26 mouse cellular contexts compared by ENCODE assay signal in the genomic region with DNA sequence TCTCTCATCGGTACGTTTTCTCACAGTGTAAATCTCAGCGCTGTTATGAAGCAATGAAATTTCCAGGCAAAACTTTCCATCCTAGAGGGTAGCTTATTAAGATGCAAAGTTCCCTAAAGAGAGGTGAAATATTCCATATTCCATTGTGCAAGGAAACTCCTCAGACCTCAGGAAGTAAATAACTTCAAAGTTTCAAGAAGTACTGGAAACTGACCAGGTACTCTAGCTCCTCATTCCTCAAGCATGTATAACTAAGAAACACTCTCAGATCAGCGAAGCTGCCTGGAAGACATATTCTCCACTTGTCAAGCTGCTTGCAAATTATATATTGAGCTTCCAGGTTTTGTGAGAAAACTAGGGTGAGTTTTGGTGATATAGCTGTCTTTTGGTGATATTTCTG.
DNase-seq lines count a peak whose midpoint lies in the region; ATAC-seq and TF ChIP-seq lines count a peak whose summit lies in the region.
"Had no signal": no experiment of that assay in that cellular context is flagged by ENCODE, and none has a peak within 500 bp of the region (broad histone marks: within the 10 kb centered on the region; RNA-seq: fewer than 3 reads in every experiment).

No protein-coding gene starts in this region.

- no peaks in the 10 kb centered on the region for H3K36me3 ChIP-seq in lung, embryonic 16.5 days (ENCODE audit: control insufficient read depth, insufficient read depth, low read length)
- H3K36me3 ChIP-seq: embryonic facial prominence, embryonic 13.5 days; embryonic facial prominence, embryonic 15.5 days; forebrain, embryonic 10.5 days; forebrain, embryonic 12.5 days had no signal

- H3K4me1 ChIP-seq in lung, embryonic 16.5 days (replicated peaks; ENCODE audit: control insufficient read depth, insufficient read depth, low read length), result no peaks in the 10 kb centered on the region
- H3K4me1 ChIP-seq in lung, adult 2 months (ENCODE audit: control insufficient read depth, insufficient read depth, low read length), result no peaks in the 10 kb centered on the region
- H3K4me1 ChIP-seq: embryonic facial prominence, embryonic 15.5 days; forebrain, embryonic 10.5 days; forebrain, embryonic 12.5 days had no signal

- H3K27me3 ChIP-seq in lung, embryonic 16.5 days (ENCODE audit: control insufficient read depth, insufficient read depth, low read depth, low read length), result no peaks in the 10 kb centered on the region
- H3K27me3 ChIP-seq: CH12.LX; embryonic facial prominence, embryonic 15.5 days; forebrain, embryonic 12.5 days had no signal

- H3K9ac ChIP-seq in lung, embryonic 16.5 days (ENCODE audit: low read length), result no peak overlapping the region
- H3K9ac ChIP-seq: embryonic facial prominence, embryonic 13.5 days; embryonic facial prominence, embryonic 15.5 days; forebrain, embryonic 12.5 days had no signal

- TF ChIP-seq POLR2A in lung, adult 2 months (IDR thresholded peaks at IDR 0.05; ENCODE audit: borderline replicate concordance, extremely low read depth, low read depth, low read length), result no peak

- no peaks in the 10 kb centered on the region for H3K9me3 ChIP-seq in lung, embryonic 16.5 days (ENCODE audit: control insufficient read depth, low read length)
- H3K9me3 ChIP-seq: embryonic facial prominence, embryonic 13.5 days; embryonic facial prominence, embryonic 15.5 days; forebrain, embryonic 10.5 days; forebrain, embryonic 12.5 days; G1E had no signal

- TF ChIP-seq CTCF in lung, adult 2 months (IDR thresholded peaks at IDR 0.05; ENCODE audit: insufficient read depth, low read length), result no peak

- WGBS in lung, embryonic 16.5 days, result 66% methylated on average over 4 of the region's 4 CpGs
- 63% methylated on average over 4 of the region's 4 CpGs for WGBS in lung, adult 2 months

- H3K4me3 ChIP-seq in lung, embryonic 16.5 days (ENCODE audit: low read length), result no peak overlapping the region
- H3K4me3 ChIP-seq in lung, adult 2 months (replicated peaks; ENCODE audit: extremely low read depth, low read depth, low read length), result no peak overlapping the region
- H3K4me3 ChIP-seq: embryonic facial prominence, embryonic 13.5 days; embryonic facial prominence, embryonic 15.5 days; erythroblast, embryonic 14.5 days; forebrain, embryonic 10.5 days; forebrain, embryonic 12.5 days had no signal

- no peak for DNase-seq in lung, postnatal 4 days
- DNase-seq in lung, postnatal 10 days, result peak; percentile 18
- no peak for DNase-seq in lung, adult 2 months
- no peak for DNase-seq in Muller cell, postnatal 12 days (ENCODE audit: inconsistent ontology term)
- DNase-seq: adrenal gland, adult 2 months; adrenal gland, postnatal 10 days; adrenal gland, postnatal 25 days; B cell, adult 2 months; cerebellum, adult 11 months; cerebellum, adult 18-20 months; cerebellum, adult 8-10 months; cerebellum, adult 9-11 months; cerebellum, postnatal 14 days; cerebellum, postnatal 36 days; embryo, embryonic 11 days had no signal

- H3K27ac ChIP-seq in lung, embryonic 16.5 days (ENCODE audit: low read length), result no peak overlapping the region
- H3K27ac ChIP-seq: embryonic facial prominence, embryonic 13.5 days; embryonic facial prominence, embryonic 15.5 days; forebrain, embryonic 10.5 days; forebrain, embryonic 12.5 days had no signal

- H3K4me2 ChIP-seq in lung, embryonic 16.5 days (ENCODE audit: low read depth, low read length), result no peak overlapping the region
- H3K4me2 ChIP-seq: embryonic facial prominence, embryonic 13.5 days; embryonic facial prominence, embryonic 15.5 days; forebrain, embryonic 12.5 days had no signal

- ATAC-seq in lung, embryonic 16.5 days (ENCODE audit: low read depth), result peak; percentile 52; the same call in 1 of the 2 replicates
- ATAC-seq: CD4-positive, CD25-positive, alpha-beta regulatory T cell, adult 4 months; forebrain, embryonic 14.5 days; forebrain, embryonic 16.5 days had no signal
